Mouse (Mus musculus) MEL (cell line): ENCODE measurements around the gene Arhgef3. TPM values are rescaled to one million over a fixed set of nuclear protein-coding genes. Genes with fewer than 3 reads are reported as not detected.

Experiments used
- DNase-seq: peaks from one replicate; pipeline ENCODE4 v3.0.0; 2011; ENCODE audit warnings: low read depth, low spot score
- H3K27ac ChIP-seq: 2 replicates; pipeline ENCODE4 v1.5.1; 2012; ENCODE audit warnings: low read depth, mild to moderate bottlenecking, control low read depth, low read length, moderate library complexity; ENCODE audit not compliant: control insufficient read depth
- H3K27me3 ChIP-seq, 2 experiments: fragments of 150-350 bp in 1 of 2; sonication (generic) in 1 of 2; 2 replicates each; pipeline ENCODE4 v1.6.1; 2012; ENCODE audit warnings: low read length in 2 of 2, mild to moderate bottlenecking in 2 of 2, improper control_type of control experiment in 1 of 2, moderate library complexity in 1 of 2; ENCODE audit not compliant: insufficient read depth in 2 of 2, control insufficient read depth in 1 of 2
- H3K36me3 ChIP-seq, 2 experiments: 2 replicates each; pipeline ENCODE4 v1.6.1; 2012 to 2014; ENCODE audit warnings: low read length in 2 of 2, improper control_type of control experiment in 1 of 2, inconsistent platforms in 1 of 2, mild to moderate bottlenecking in 1 of 2; ENCODE audit not compliant: insufficient read depth in 2 of 2, control insufficient read depth in 1 of 2
- H3K4me1 ChIP-seq, 2 experiments: fragments of 150-350 bp in 1 of 2; sonication (generic) in 1 of 2; 2 replicates each; pipeline ENCODE4 v1.6.1; 2012; ENCODE audit warnings: low read length in 2 of 2, improper control_type of control experiment in 1 of 2, mild to moderate bottlenecking in 1 of 2; ENCODE audit not compliant: insufficient read depth in 2 of 2, control insufficient read depth in 1 of 2
- H3K4me3 ChIP-seq, 2 experiments: fragments of 150-350 bp in 1 of 2; sonication (generic) in 1 of 2; 2 replicates each; pipeline ENCODE4 v1.5.1; 2012; ENCODE audit warnings: low read depth in 2 of 2, low read length in 2 of 2, mild to moderate bottlenecking in 2 of 2, moderate library complexity in 2 of 2, control low read depth in 1 of 2, improper control_type of control experiment in 1 of 2; ENCODE audit not compliant: control insufficient read depth in 1 of 2, insufficient read depth in 1 of 2
- H3K79me2 ChIP-seq: 2 replicates; pipeline ENCODE4 v1.6.1; 2012; ENCODE audit warnings: mild to moderate bottlenecking, low read length, moderate library complexity; ENCODE audit not compliant: control insufficient read depth, poor library complexity, insufficient read depth
- H3K9ac ChIP-seq: 2 replicates; pipeline ENCODE4 v1.6.1; 2012; ENCODE audit warnings: low read depth, mild to moderate bottlenecking, control low read depth, low read length, moderate library complexity; ENCODE audit not compliant: control insufficient read depth, poor library complexity, severe bottlenecking
- H3K9me3 ChIP-seq: fragments of 150-350 bp; sonication (generic); replicated peaks from 2 replicates; pipeline ENCODE4 v1.6.1; 2012; ENCODE audit warnings: mild to moderate bottlenecking, low read length, improper control_type of control experiment, moderate library complexity; ENCODE audit not compliant: insufficient read depth
- BHLHE40 ChIP-seq: IDR thresholded peaks from 2 replicates; pipeline ENCODE4 v1.6.1; 2012; ENCODE audit warnings: low read depth, mild to moderate bottlenecking, inconsistent platforms, low read length, improper control_type of control experiment, borderline replicate concordance
- CHD2 ChIP-seq: IDR thresholded peaks from 2 replicates; pipeline ENCODE4 v1.6.1; 2011; ENCODE audit warnings: low read length, improper control_type of control experiment
- ELF1 ChIP-seq: IDR thresholded peaks from 2 replicates; pipeline ENCODE4 v1.6.1; 2014; ENCODE audit warnings: low read depth, mild to moderate bottlenecking, inconsistent platforms, low read length, improper control_type of control experiment, moderate library complexity
- ETS1 ChIP-seq: IDR thresholded peaks from 2 replicates; pipeline ENCODE4 v1.6.1; 2012; ENCODE audit warnings: low read depth, mild to moderate bottlenecking, inconsistent platforms, low read length, improper control_type of control experiment, moderate library complexity
- GATA1 ChIP-seq: IDR thresholded peaks from 2 replicates; pipeline ENCODE4 v1.6.1; 2011; ENCODE audit warnings: low read depth, low read length, improper control_type of control experiment
- HCFC1 ChIP-seq: IDR thresholded peaks from 2 replicates; pipeline ENCODE4 v1.6.1; 2012; ENCODE audit warnings: low read depth, mild to moderate bottlenecking, inconsistent platforms, low read length, improper control_type of control experiment, moderate library complexity
- JUND ChIP-seq: IDR thresholded peaks from 2 replicates; pipeline ENCODE4 v1.6.1; 2011; ENCODE audit warnings: low read depth, mild to moderate bottlenecking, improper control_type of control experiment, low read length
- KAT2A ChIP-seq: conservative IDR thresholded peaks from 2 replicates; pipeline ENCODE4 v1.6.1; 2012; ENCODE audit warnings: low read depth, low read length, improper control_type of control experiment, inconsistent platforms
- MAX ChIP-seq: IDR thresholded peaks from 2 replicates; pipeline ENCODE4 v1.6.1; 2011; ENCODE audit warnings: low read length, improper control_type of control experiment
- MEF2A ChIP-seq: IDR thresholded peaks from 2 replicates; pipeline ENCODE4 v1.6.1; 2014; ENCODE audit warnings: low read depth, mild to moderate bottlenecking, inconsistent platforms, low read length, improper control_type of control experiment; ENCODE audit not compliant: poor library complexity, insufficient replicate concordance, severe bottlenecking; ENCODE audit errors: extremely low read depth
- MYB ChIP-seq: IDR thresholded peaks from 2 replicates; pipeline ENCODE4 v1.6.1; 2011; ENCODE audit warnings: mild to moderate bottlenecking, low read depth, low read length, improper control_type of control experiment
- MYC ChIP-seq: IDR thresholded peaks from 2 replicates; pipeline ENCODE4 v1.6.1; 2011; ENCODE audit warnings: low read depth, mild to moderate bottlenecking, low read length, improper control_type of control experiment, moderate library complexity
- NELFE ChIP-seq: IDR thresholded peaks from 2 replicates; pipeline ENCODE4 v1.6.1; 2011; ENCODE audit warnings: low read depth, low read length, improper control_type of control experiment
- NRF1 ChIP-seq: IDR thresholded peaks from 2 replicates; pipeline ENCODE4 v1.6.1; 2014; ENCODE audit warnings: low read depth, mild to moderate bottlenecking, inconsistent platforms, low read length, improper control_type of control experiment, moderate library complexity; ENCODE audit not compliant: poor library complexity, insufficient read depth, severe bottlenecking
- POLR2A ChIP-seq, 2 experiments: IDR thresholded peaks; 2 replicates each; pipeline ENCODE4 v1.6.1; 2011 to 2012; ENCODE audit warnings: low read length in 2 of 2, mild to moderate bottlenecking in 2 of 2, control low read depth in 1 of 2, improper control_type of control experiment in 1 of 2, low read depth in 1 of 2, moderate library complexity in 1 of 2; ENCODE audit not compliant: control insufficient read depth in 1 of 2, insufficient read depth in 1 of 2, poor library complexity in 1 of 2
- POLR2AphosphoS2 ChIP-seq: IDR thresholded peaks from 2 replicates; pipeline ENCODE4 v1.6.1; 2011; ENCODE audit warnings: low read length, improper control_type of control experiment
- SMC3 ChIP-seq: IDR thresholded peaks from 2 replicates; pipeline ENCODE4 v1.6.1; 2011; ENCODE audit warnings: low read depth, low read length, improper control_type of control experiment
- TAL1 ChIP-seq: IDR thresholded peaks from 2 replicates; pipeline ENCODE4 v1.6.1; 2012; ENCODE audit warnings: mild to moderate bottlenecking, inconsistent platforms, low read length, moderate library complexity, mixed read lengths
- TBP ChIP-seq: IDR thresholded peaks from 2 replicates; pipeline ENCODE4 v1.8.0; 2011; ENCODE audit warnings: low read depth, low read length, improper control_type of control experiment
- UBTF ChIP-seq: IDR thresholded peaks from 2 replicates; pipeline ENCODE4 v1.6.1; 2012; ENCODE audit warnings: low read depth, mild to moderate bottlenecking, inconsistent platforms, low read length, improper control_type of control experiment, moderate library complexity, borderline replicate concordance; ENCODE audit not compliant: insufficient read depth
- USF1 ChIP-seq: IDR thresholded peaks from 2 replicates; pipeline ENCODE4 v1.6.1; 2014; ENCODE audit warnings: low read depth, mild to moderate bottlenecking, inconsistent platforms, low read length, improper control_type of control experiment, moderate library complexity
- ZC3H11A ChIP-seq: IDR thresholded peaks from 2 replicates; pipeline ENCODE4 v1.6.1; 2012; ENCODE audit warnings: low read depth, mild to moderate bottlenecking, inconsistent platforms, low read length, improper control_type of control experiment
- ZKSCAN1 ChIP-seq: IDR thresholded peaks from 2 replicates; pipeline ENCODE4 v1.6.1; 2012; ENCODE audit warnings: low read depth, mild to moderate bottlenecking, inconsistent platforms, low read length, improper control_type of control experiment, moderate library complexity
- ZMIZ1 ChIP-seq: IDR thresholded peaks from 2 replicates; pipeline ENCODE4 v1.6.1; 2012; ENCODE audit warnings: low read depth, mild to moderate bottlenecking, inconsistent platforms, low read length, improper control_type of control experiment, moderate library complexity
- ZNF384 ChIP-seq: IDR thresholded peaks from 2 replicates; pipeline ENCODE4 v1.6.1; 2012; ENCODE audit warnings: low read depth, mild to moderate bottlenecking, inconsistent platforms, low read length, improper control_type of control experiment
- polyA plus RNA-seq, 2 experiments: library from polyadenylated mRNA; stranded (reverse) in 1 of 2; unstranded in 1 of 2; fragments of >175 nt in 1 of 2; fragments of >200 nt in 1 of 2; gene quantifications; 2 replicates each; pipeline versions ENCODE4 v1.2.1 to v1.2.4; 2012; ENCODE audit warnings: low replicate concordance in 2 of 2, low read depth in 1 of 2; ENCODE audit not compliant: insufficient read length in 2 of 2, insufficient read depth in 1 of 2, missing spikeins in 1 of 2
- total RNA-seq: library from RNA; depleted of rRNA; stranded (reverse); fragments of 300-350 nt; gene quantifications from 2 replicates; pipeline ENCODE4 v1.2.3, GENCODE M21; 2012

The Arhgef3 gene
- total and polyA plus RNA-seq, 3 experiments: 2.1 to 2.7 TPM; not detected in 1

DNA sequence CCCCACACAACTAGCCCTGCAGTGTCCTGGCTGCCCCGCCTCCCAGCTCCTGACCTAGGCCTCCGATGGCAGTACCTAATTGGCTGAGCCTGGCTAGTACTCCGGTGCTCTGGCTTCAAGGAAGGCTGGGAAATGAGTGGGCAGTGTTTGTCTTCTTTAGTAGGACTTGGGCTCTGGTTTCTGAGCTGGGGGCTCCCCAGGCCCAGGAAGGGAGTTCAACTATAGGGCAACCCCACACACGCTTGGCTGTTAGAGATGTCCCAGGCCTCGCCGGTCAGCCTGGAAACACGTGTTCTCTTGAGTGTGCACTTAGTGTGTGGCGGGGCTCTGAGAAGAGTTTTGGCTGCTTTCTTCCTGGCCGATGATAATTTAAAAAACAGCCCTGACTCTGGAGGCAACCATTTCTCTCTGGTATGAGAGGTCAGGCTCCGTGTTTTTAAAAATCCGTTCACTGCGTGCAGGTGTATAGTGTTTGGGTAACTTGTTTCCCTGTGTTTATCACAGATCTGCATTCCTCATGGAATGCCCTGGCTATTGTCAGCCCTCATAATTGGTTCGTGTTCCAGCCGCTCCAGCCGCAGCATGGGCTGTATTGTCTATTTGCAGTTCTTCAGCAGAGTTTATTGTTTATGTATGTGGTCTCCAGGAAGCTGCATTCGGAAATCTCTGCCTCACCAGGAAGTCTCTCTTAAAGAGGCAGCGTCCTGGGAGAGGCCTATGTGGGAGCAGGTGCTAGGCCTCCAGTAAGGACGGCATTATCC, 115.7 kb downstream of the Arhgef3 start:
- Histone ChIP-seq H3K9ac (no peak overlapping the region), H3K27ac (no peak overlapping the region)

DNA sequence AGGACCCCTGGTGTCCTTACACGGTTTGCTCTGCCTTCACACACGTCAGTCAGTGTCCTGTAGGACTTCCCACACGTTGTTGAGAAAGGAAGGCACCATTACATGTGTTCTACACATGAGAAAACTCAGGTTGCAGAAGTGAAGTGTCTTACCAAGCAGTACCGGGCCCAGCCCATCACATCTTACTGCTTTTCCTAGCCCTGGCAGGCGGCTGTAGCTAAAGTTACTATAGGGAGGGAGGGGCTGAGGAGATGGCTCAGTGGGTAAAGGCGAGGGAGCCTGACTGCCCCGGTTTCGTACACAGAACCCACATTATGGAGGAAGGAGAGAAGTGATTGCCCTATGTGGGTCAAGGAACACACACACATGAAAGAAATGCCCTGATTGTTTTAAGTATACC, 116.8 kb downstream of the Arhgef3 start:
- no peak for DNase-seq
- no peaks in the 10 kb centered on the region for H3K36me3 ChIP-seq
- no peak overlapping the region for H3K4me3 ChIP-seq
- no peaks in the 10 kb centered on the region for H3K9me3 ChIP-seq
- TF ChIP-seq ZKSCAN1 (no peak), UBTF (no peak), POLR2A (IDR thresholded peaks at IDR 0.05; ENCODE audit: control insufficient read depth in 1 of 2, insufficient read depth in 1 of 2, low read depth in 1 of 2, low read length in 2 of 2, poor library complexity in 1 of 2) (no peak), ELF1 (no peak), ZC3H11A (no peak), ZNF384 (no peak), BHLHE40 (no peak), GATA1 (no peak), SMC3 (no peak), POLR2AphosphoS2 (no peak), JUND (no peak), CHD2 (no peak), TAL1 (no peak)
- no peak overlapping the region for H3K9ac ChIP-seq
- no peaks in the 10 kb centered on the region for H3K79me2 ChIP-seq
- H3K4me1 ChIP-seq: no peaks in the 10 kb centered on the region
- H3K27me3 ChIP-seq: no peaks in the 10 kb centered on the region; a peak in 2 of 4 replicates
- H3K27ac ChIP-seq: no peak overlapping the region

More for the DNA sequence above, 115.7 kb downstream of the Arhgef3 start:
- H3K27me3 ChIP-seq: no peaks in the 10 kb centered on the region; a peak in 2 of 4 replicates
- no peak for TF ChIP-seq SMC3
- TF ChIP-seq MYB: no peak
- no peak for TF ChIP-seq MAX
- no peak for TF ChIP-seq ZMIZ1
- no peak for TF ChIP-seq TBP
- TF ChIP-seq ETS1: no peak
- no peak for TF ChIP-seq GATA1
- TF ChIP-seq HCFC1: no peak
- no peak for TF ChIP-seq MYC
- TF ChIP-seq ZNF384: no peak
- TF ChIP-seq BHLHE40: no peak
- no peak for TF ChIP-seq TAL1
- no peak for TF ChIP-seq JUND
- no peak for TF ChIP-seq KAT2A
- no peak for TF ChIP-seq NELFE
- TF ChIP-seq NRF1: no peak
- TF ChIP-seq MEF2A: no peak
- no peak for TF ChIP-seq USF1
- H3K4me3 ChIP-seq: no peak overlapping the region
- DNase-seq: no peak
- H3K4me1 ChIP-seq: no peaks in the 10 kb centered on the region
- no peaks in the 10 kb centered on the region for H3K79me2 ChIP-seq
- H3K9me3 ChIP-seq: no peaks in the 10 kb centered on the region
- no peaks in the 10 kb centered on the region for H3K36me3 ChIP-seq
